Mouse (Mus musculus) stomach, embryonic 15.5 days (tissue): ENCODE measurements around the gene Tppp. TPM values are rescaled to one million over a fixed set of nuclear protein-coding genes. Genes with fewer than 3 reads are reported as not detected.
A peak's percentile ranks its signal among the peaks of the same experiment; 100 is the strongest.
"Not testable (repeated sequence)": the region's sequence is repeated elsewhere in the genome, so short reads cannot be mapped to it uniquely, and the experiment has no call there.

ENCODE experiments used
- ATAC-seq: fragments of 200-750 bp; cut with Nextera tagmentation; 2 replicates; pipeline ENCODE4 v1.8.0; 2017; ENCODE audit warnings: low read depth, moderate number of reproducible peaks, moderate TSS enrichment; ENCODE audit not compliant: insufficient read depth, low FRiP score
- H3K27ac ChIP-seq: fragments of 300-500 bp; sonication (generic); 2 replicates; pipeline ENCODE4 v1.5.1; 2015; ENCODE audit warnings: mild to moderate bottlenecking, inconsistent platforms
- H3K27me3 ChIP-seq: fragments of 300-500 bp; sonication (generic); replicated peaks from 2 replicates; pipeline ENCODE4 v1.6.1; 2015; ENCODE audit warnings: inconsistent platforms
- H3K36me3 ChIP-seq: fragments of 300-500 bp; sonication (generic); 2 replicates; pipeline ENCODE4 v1.6.1; 2015; ENCODE audit warnings: inconsistent platforms
- H3K4me1 ChIP-seq: fragments of 300-500 bp; sonication (generic); 2 replicates; pipeline ENCODE4 v1.6.1; 2015; ENCODE audit warnings: inconsistent platforms
- H3K4me2 ChIP-seq: fragments of 300-500 bp; sonication (generic); 2 replicates; pipeline ENCODE4 v1.6.1; 2015; ENCODE audit warnings: mild to moderate bottlenecking, inconsistent platforms
- H3K4me3 ChIP-seq: fragments of 300-500 bp; sonication (generic); replicated peaks from 2 replicates; pipeline ENCODE4 v1.5.1; 2015; ENCODE audit warnings: inconsistent platforms
- H3K9ac ChIP-seq: fragments of 300-500 bp; sonication (generic); 2 replicates; pipeline ENCODE4 v1.6.1; 2015; ENCODE audit warnings: inconsistent platforms
- H3K9me3 ChIP-seq: fragments of 300-500 bp; sonication (generic); 2 replicates; pipeline ENCODE4 v1.6.1; 2016; ENCODE audit warnings: inconsistent platforms
- WGBS: fragments of 180-500 bp; shearing (Covaris S2); methylation state at CpG from one replicate; pipeline ENCODE4 v1.1.7; 2015; 5-methylcytosine and 5-hydroxymethylcytosine counted together
- polyA plus RNA-seq: library from polyadenylated mRNA; unstranded; fragments of >200 nt; fragmentation: Nextera tagmentation; extraction: Ambion mirVana; gene quantifications from 2 replicates; pipeline ENCODE4 v1.2.1, GENCODE M21; 2015

The Tppp gene
- polyA plus RNA-seq, 1 experiment from 2014 or later: 2.8 TPM

GRCm38 (mm10) chr13:74000519-74000918 lies 8.7 kb upstream of the Tppp start:
- Histone ChIP-seq H3K4me3 (no peak overlapping the region), H3K9ac (no peak overlapping the region), H3K36me3 (no peaks in the 10 kb centered on the region), H3K4me2 (no peak overlapping the region), H3K27ac (no peak overlapping the region), H3K4me1 (no peaks in the 10 kb centered on the region), H3K27me3 (0 out of 2 replicates have a peak, but pooled peaks cover 3% of the 10 kb centered on the region), H3K9me3 (no peaks in the 10 kb centered on the region)
- ATAC-seq: no peak; the same call in 1 of the 2 replicates

GRCm38 (mm10) chr13:74000961-74001360 lies 8.2 kb upstream of the Tppp start:
- no peak for ATAC-seq
- H3K9me3 ChIP-seq: no peaks in the 10 kb centered on the region
- 81% methylated on average over 6 of the region's 6 CpGs for WGBS

GRCm38 (mm10) chr13:74001492-74001891 lies 7.7 kb upstream of the Tppp start:
- Histone ChIP-seq H3K4me3 (no peak overlapping the region), H3K9me3 (no peaks in the 10 kb centered on the region), H3K4me1 (no peaks in the 10 kb centered on the region), H3K9ac (no peak overlapping the region), H3K27me3 (0 out of 2 replicates have a peak, but pooled peaks cover 3% of the 10 kb centered on the region), H3K27ac (no peak overlapping the region), H3K4me2 (no peak overlapping the region), H3K36me3 (no peaks in the 10 kb centered on the region)
- WGBS: 58% methylated on average over 4 of the region's 4 CpGs
- ATAC-seq: no peak

More at GRCm38 (mm10) chr13:74000961-74001360, 8.2 kb upstream of the Tppp start:
- Histone ChIP-seq H3K9ac (no peak overlapping the region), H3K27ac (no peak overlapping the region), H3K4me2 (no peak overlapping the region), H3K27me3 (0 out of 2 replicates have a peak, but pooled peaks cover 3% of the 10 kb centered on the region), H3K36me3 (no peaks in the 10 kb centered on the region), H3K4me3 (no peak overlapping the region), H3K4me1 (no peaks in the 10 kb centered on the region)

- peaks cover 15% of the 10 kb centered on the region; the same call in 1 of the 2 replicates for H3K4me1 ChIP-seq
- H3K4me3 ChIP-seq, H3K9me3 ChIP-seq, H3K9ac ChIP-seq, H3K27ac ChIP-seq, H3K4me2 ChIP-seq, ATAC-seq, H3K36me3 ChIP-seq: not testable (repeated sequence)
- WGBS: 86% methylated on average over 4 of the region's 4 CpGs
- peaks cover 34% of the 10 kb centered on the region for H3K27me3 ChIP-seq
Measured at GRCm38 (mm10) chr13:74006881-74007280, 2.3 kb upstream of the Tppp start.

- H3K27ac ChIP-seq, H3K9ac ChIP-seq, H3K4me3 ChIP-seq, ATAC-seq, H3K36me3 ChIP-seq, H3K4me2 ChIP-seq, H3K9me3 ChIP-seq: not testable (repeated sequence)
- Histone ChIP-seq H3K4me1 (peaks cover 15% of the 10 kb centered on the region; the same call in 1 of the 2 replicates), H3K27me3 (peaks cover 36% of the 10 kb centered on the region)
- 77% methylated on average over 2 of the region's 2 CpGs for WGBS
Measured at GRCm38 (mm10) chr13:74008216-74008615, 991 bp upstream of the Tppp start.

- Histone ChIP-seq H3K4me2 (peak overlapping the region; percentile 93), H3K9ac (peak overlapping the region; percentile 0; the same call in 1 of the 2 replicates), H3K27me3 (peaks cover 36% of the 10 kb centered on the region), H3K36me3 (no peaks in the 10 kb centered on the region), H3K4me1 (peaks cover 15% of the 10 kb centered on the region; the same call in 1 of the 2 replicates), H3K9me3 (no peaks in the 10 kb centered on the region), H3K4me3 (peak overlapping the region; percentile 53), H3K27ac (no peak overlapping the region)
- no peak for ATAC-seq
- WGBS: under 1% methylated on average over 55 of the region's 55 CpGs
Measured at GRCm38 (mm10) chr13:74009791-74010614, 796 bp downstream of the Tppp start.

GRCm38 (mm10) chr13:74010678-74011077 lies 1.5 kb downstream of the Tppp start:
- Histone ChIP-seq H3K4me1 (peaks cover 15% of the 10 kb centered on the region; the same call in 1 of the 2 replicates), H3K27me3 (peaks cover 36% of the 10 kb centered on the region), H3K9me3 (no peaks in the 10 kb centered on the region), H3K4me2 (peak overlapping the region; percentile 93), H3K36me3 (no peaks in the 10 kb centered on the region), H3K4me3 (peak overlapping the region; percentile 53), H3K9ac (no peak overlapping the region), H3K27ac (no peak overlapping the region)
- no peak for ATAC-seq
- WGBS: 19% methylated on average over 3 of the region's 3 CpGs

- Histone ChIP-seq H3K27ac (no peak overlapping the region), H3K4me2 (no peak overlapping the region), H3K27me3 (peaks cover 15% of the 10 kb centered on the region), H3K9me3 (no peaks in the 10 kb centered on the region), H3K9ac (no peak overlapping the region), H3K4me3 (no peak overlapping the region), H3K4me1 (no peaks in the 10 kb centered on the region), H3K36me3 (no peaks in the 10 kb centered on the region)
- 64% methylated on average over 4 of the region's 4 CpGs for WGBS
- ATAC-seq: no peak
Measured at GRCm38 (mm10) chr13:74015908-74016307, 6.7 kb downstream of the Tppp start.

- Histone ChIP-seq H3K36me3 (no peaks in the 10 kb centered on the region), H3K4me2 (no peak overlapping the region), H3K9me3 (no peaks in the 10 kb centered on the region), H3K9ac (no peak overlapping the region), H3K4me3 (no peak overlapping the region), H3K27me3 (no peaks in the 10 kb centered on the region), H3K4me1 (no peaks in the 10 kb centered on the region), H3K27ac (no peak overlapping the region)
- no peak for ATAC-seq
- WGBS: 68% methylated on average over 4 of the region's 4 CpGs
Measured at GRCm38 (mm10) chr13:74017426-74017825, 8.2 kb downstream of the Tppp start.

- not testable (repeated sequence) for H3K9ac ChIP-seq, H3K4me3 ChIP-seq, H3K27ac ChIP-seq, ATAC-seq, H3K4me1 ChIP-seq, H3K27me3 ChIP-seq, H3K36me3 ChIP-seq, H3K9me3 ChIP-seq, H3K4me2 ChIP-seq
- 77% methylated on average over 8 of the region's 8 CpGs for WGBS
Measured at GRCm38 (mm10) chr13:74019006-74019405, 9.8 kb downstream of the Tppp start.

GRCm38 (mm10) chr13:74025151-74026081 lies 16.2 kb downstream of the Tppp start:
- no peak overlapping the region for H3K4me2 ChIP-seq
- no peak overlapping the region for H3K4me3 ChIP-seq
- H3K27ac ChIP-seq: no peak overlapping the region
- no peaks in the 10 kb centered on the region for H3K4me1 ChIP-seq
- no peaks in the 10 kb centered on the region for H3K27me3 ChIP-seq
- WGBS: 71% methylated on average over 4 of the region's 4 CpGs
- no peak for ATAC-seq
- H3K36me3 ChIP-seq: no peaks in the 10 kb centered on the region
- H3K9me3 ChIP-seq: no peaks in the 10 kb centered on the region
- H3K9ac ChIP-seq: no peak overlapping the region

GRCm38 (mm10) chr13:74026215-74026614 lies 17.0 kb downstream of the Tppp start:
- Histone ChIP-seq H3K27ac (no peak overlapping the region), H3K9me3 (no peaks in the 10 kb centered on the region), H3K9ac (no peak overlapping the region), H3K27me3 (no peaks in the 10 kb centered on the region), H3K4me3 (no peak overlapping the region), H3K4me1 (no peaks in the 10 kb centered on the region), H3K36me3 (no peaks in the 10 kb centered on the region), H3K4me2 (no peak overlapping the region)
- ATAC-seq: no peak
- 15% methylated on average over 2 of the region's 2 CpGs for WGBS
